Comparison of ENCODE assay signal across 14 mouse cellular contexts in genomic region chr14:73165136-73165535, GRCm38 (mm10).
"Had no signal": no experiment of that assay in that cellular context is flagged by ENCODE, and none has a peak within 500 bp of the region (broad histone marks: within the 10 kb centered on the region; RNA-seq: fewer than 3 reads in every experiment).

No protein-coding gene starts in this region.

- H3K4me3 ChIP-seq: layer of hippocampus, adult 2 months; limb, embryonic 10.5 days; liver, embryonic 13.5 days; lung, embryonic 15.5 days; megakaryocyte, embryonic 14.5 days; midbrain, embryonic 15.5 days; neural tube, embryonic 12.5 days had no signal

- H3K27ac ChIP-seq: kidney, postnatal 0 days; layer of hippocampus, adult 2 months; limb, embryonic 10.5 days; liver, embryonic 13.5 days; lung, embryonic 15.5 days; macrophage; midbrain, embryonic 15.5 days; neural tube, embryonic 12.5 days; stomach, postnatal 0 days had no signal

- ATAC-seq: liver, postnatal 0 days; midbrain, embryonic 15.5 days had no signal

- H3K4me2 ChIP-seq: liver, embryonic 13.5 days; lung, embryonic 15.5 days; midbrain, embryonic 11.5 days; midbrain, embryonic 15.5 days; neural tube, embryonic 12.5 days had no signal

- H3K9me3 ChIP-seq: limb, embryonic 10.5 days; liver, embryonic 13.5 days; lung, embryonic 15.5 days; megakaryocyte, embryonic 14.5 days; midbrain, embryonic 15.5 days; neural tube, embryonic 12.5 days had no signal

- H3K4me1 ChIP-seq: lung, embryonic 15.5 days; midbrain, embryonic 15.5 days; neural tube, embryonic 12.5 days had no signal

- H3K9ac ChIP-seq: liver, embryonic 13.5 days; liver, postnatal 0 days; lung, embryonic 15.5 days; midbrain, embryonic 15.5 days; neural tube, embryonic 12.5 days had no signal

- H3K27me3 ChIP-seq: liver, embryonic 13.5 days; lung, embryonic 15.5 days; megakaryocyte, embryonic 14.5 days; midbrain, embryonic 15.5 days; neural tube, embryonic 12.5 days had no signal

- DNase-seq: liver, embryonic 13.5 days; liver, postnatal 0 days; lung, postnatal 14 days; thymus, postnatal 4 days had no signal
